Mouse (Mus musculus) liver, embryonic 14.5 days (tissue): ENCODE data around the gene Mansc1.
"Not testable (repeated sequence)": the region's sequence is repeated elsewhere in the genome, so short reads cannot be mapped to it uniquely, and the experiment has no call there.

Experiments used
- CTCF ChIP-seq: IDR thresholded peaks from 2 replicates; pipeline ENCODE4 v1.5.1; 2016; ENCODE audit warnings: antibody characterized with exemption, low read depth, control low read depth
- EP300 ChIP-seq: IDR thresholded peaks from 2 replicates; pipeline ENCODE4 v1.6.1; 2016; ENCODE audit warnings: antibody characterized with exemption, low read depth

DNA sequence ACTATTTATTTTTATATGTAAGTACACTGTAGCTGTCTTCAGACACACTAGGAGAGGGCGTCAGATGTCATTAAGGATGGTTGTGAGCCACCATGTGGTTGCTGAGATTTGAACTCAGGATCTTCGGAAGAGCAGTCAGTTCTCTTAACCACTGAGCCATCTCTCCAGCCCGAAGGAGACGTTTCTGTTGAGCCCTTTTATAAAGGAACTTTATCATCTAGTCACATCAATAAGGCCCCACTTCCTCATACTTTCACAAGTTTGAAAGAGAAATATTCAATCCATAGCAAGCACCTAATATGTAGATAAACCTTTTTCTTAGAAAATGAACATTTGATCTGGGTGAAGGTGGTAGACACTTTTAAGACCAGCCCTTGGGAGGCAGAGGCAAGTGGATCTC lies 47.0 kb upstream of the Mansc1 start:
- TF ChIP-seq CTCF, EP300: not testable (repeated sequence)
